Mouse (Mus musculus): ENCODE results near the gene Ndufv3. TPM values are rescaled to one million over a fixed set of nuclear protein-coding genes. Genes with fewer than 3 reads are reported as not detected.

Ndufv3 gene
- 10 to 100 TPM; 95.6 to 97.6 TPM for total RNA-seq (2023)

GRCm38 (mm10) chr17:31519946-31520838 is at the start of gene Ndufv3, which contains the start of gene Wdr4:
Gene Ndufv3 (plus strand): TSS chr17:31520115.
Gene Wdr4 (minus strand): TSS chr17:31519980.

GRCm38 (mm10) chr17:31564015-31564857 is 44.3 kb downstream of the Ndufv3 start, which contains the start of gene Pknox1:
Gene Pknox1 (plus strand): TSS chr17:31564734.

Other genes starting within 250 kb of the Ndufv3 start
- 1 to 10 TPM; 2.9 to 4.3 TPM for gene Rsph1, start 242.7 kb upstream of the Ndufv3 start, total RNA-seq (2023)
- 10 to 100 TPM; 22.4 to 34.2 TPM for gene Slc37a1, start 233.3 kb upstream of the Ndufv3 start, total RNA-seq (2023)
- not detected for gene Pde9a, start 133.9 kb upstream of the Ndufv3 start, total RNA-seq (2023)
- gene Wdr4, start 135 bp upstream of the Ndufv3 start, total RNA-seq (2023): 10 to 100 TPM; 14.0 to 14.8 TPM
- gene Pknox1, start 44.6 kb downstream of the Ndufv3 start, total RNA-seq (2023): 10 to 100 TPM; 70.4 to 84.9 TPM
- gene Cbs, start 117.1 kb downstream of the Ndufv3 start, total RNA-seq (2023): under 1 TPM in 1 of 2 experiments, not detected in 1; 0.53 TPM
- 100 to 1,000 TPM; 220 to 233 TPM for gene U2af1, start 138.8 kb downstream of the Ndufv3 start, total RNA-seq (2023)
- gene Cryaa, start 157.7 kb downstream of the Ndufv3 start, total RNA-seq (2023): not detected

All from neutrophil, adult 59 days (primary cell).